Mouse (Mus musculus) heart, postnatal 0 days (tissue): ENCODE measurements around the gene Car10. TPM values are rescaled to one million over a fixed set of nuclear protein-coding genes. Genes with fewer than 3 reads are reported as not detected.

Source experiments
- ATAC-seq: fragments of 200-750 bp; cut with Nextera tagmentation; 2 replicates; pipeline ENCODE4 v1.8.0; 2017; ENCODE audit warnings: low read depth, moderate number of reproducible peaks, moderate library complexity; ENCODE audit not compliant: insufficient read depth
- DNase-seq: peaks from one replicate; pipeline ENCODE4 v3.0.0-alpha.2; 2016; ENCODE audit warnings: low spot score
- H3K27ac ChIP-seq: fragments of 300-500 bp; sonication (generic); 2 replicates; pipeline ENCODE4 v1.5.1; 2014; ENCODE audit warnings: low read depth, mild to moderate bottlenecking
- H3K27me3 ChIP-seq: fragments of 300-500 bp; sonication (generic); 2 replicates; pipeline ENCODE4 v1.6.1; 2014; ENCODE audit warnings: low read length, mixed read lengths; ENCODE audit not compliant: control insufficient read depth, insufficient read depth
- H3K36me3 ChIP-seq: fragments of 300-500 bp; sonication (generic); replicated peaks from 2 replicates; pipeline ENCODE4 v1.6.1; 2014; ENCODE audit warnings: low read length, mixed read lengths; ENCODE audit not compliant: control insufficient read depth, insufficient read depth
- H3K4me1 ChIP-seq: fragments of 300-500 bp; sonication (generic); 2 replicates; pipeline ENCODE4 v1.6.1; 2014; ENCODE audit warnings: antibody characterized with exemption; ENCODE audit not compliant: control insufficient read depth, insufficient read depth
- H3K4me2 ChIP-seq: fragments of 300-500 bp; sonication (generic); 2 replicates; pipeline ENCODE4 v1.6.1; 2014; ENCODE audit warnings: low read depth, mild to moderate bottlenecking, low read length, moderate library complexity
- H3K4me3 ChIP-seq: fragments of 300-500 bp; sonication (generic); 2 replicates; pipeline ENCODE4 v1.5.1; 2014; ENCODE audit warnings: low read depth, low read length
- H3K9ac ChIP-seq: fragments of 300-500 bp; sonication (generic); replicated peaks from 2 replicates; pipeline ENCODE4 v1.6.1; 2014; ENCODE audit warnings: low read depth, low read length, mixed read lengths
- H3K9me3 ChIP-seq: fragments of 300-500 bp; sonication (generic); replicated peaks from 2 replicates; pipeline ENCODE4 v1.6.1; 2016; ENCODE audit warnings: low read length; ENCODE audit not compliant: control insufficient read depth
- CTCF ChIP-seq: IDR thresholded peaks from 2 replicates; pipeline ENCODE4 v1.5.1; 2016; ENCODE audit warnings: antibody characterized with exemption, control low read depth, low read depth
- EP300 ChIP-seq: IDR thresholded peaks from 2 replicates; pipeline ENCODE4 v1.6.1; 2016; ENCODE audit warnings: antibody characterized with exemption, low read depth
- WGBS: fragments of 180-500 bp; shearing (Covaris S2); extraction: QIAGEN DNeasy Blood & Tissue Kit; methylation state at CpG from one replicate; pipeline ENCODE4 v1.1.7; 2014; 5-methylcytosine and 5-hydroxymethylcytosine counted together
- polyA plus RNA-seq: library from polyadenylated mRNA; unstranded; fragments of >200 nt; fragmentation: Nextera tagmentation; extraction: Ambion mirVana; gene quantifications from 2 replicates; pipeline ENCODE4 v1.2.1, GENCODE M21; 2015
- total RNA-seq: library from RNA; depleted of rRNA; stranded (reverse); fragments of >200 nt; gene quantifications from 2 replicates; pipeline ENCODE4 v1.2.3, GENCODE M21; 2014; ENCODE audit warnings: low replicate concordance

Gene Car10
- total and polyA plus RNA-seq, 2 experiments from 2014 or later, result not detected

- Histone ChIP-seq H3K27ac (no peak overlapping the region), H3K27me3 (peaks cover 40% of the 10 kb centered on the region), H3K4me1 (no peaks in the 10 kb centered on the region), H3K4me2 (no peak overlapping the region), H3K9ac (no peak overlapping the region), H3K4me3 (no peak overlapping the region), H3K9me3 (no peaks in the 10 kb centered on the region), H3K36me3 (no peaks in the 10 kb centered on the region)
- TF ChIP-seq CTCF (no peak), EP300 (no peak)
- ATAC-seq (no peak), DNase-seq (no peak)
- WGBS, result 77% methylated on average over 9 of the region's 9 CpGs
These were observed 4.5 kb downstream of the Car10 start for GRCm38 (mm10) chr11:93102321-93102720.

GRCm38 (mm10) chr11:93103101-93103815, 5.4 kb downstream of the Car10 start:
- 45% methylated on average over 3 of the region's 3 CpGs for WGBS
- no peaks in the 10 kb centered on the region for H3K4me1 ChIP-seq
- no peak overlapping the region for H3K4me3 ChIP-seq
- H3K27me3 ChIP-seq, result peaks cover 30% of the 10 kb centered on the region
- no peak overlapping the region for H3K27ac ChIP-seq
- H3K9ac ChIP-seq, result no peak overlapping the region
- ATAC-seq (no peak), DNase-seq (no peak)
- TF ChIP-seq EP300 (no peak), CTCF (no peak)
- H3K36me3 ChIP-seq, result no peaks in the 10 kb centered on the region
- H3K4me2 ChIP-seq, result no peak overlapping the region
- no peaks in the 10 kb centered on the region for H3K9me3 ChIP-seq

GRCm38 (mm10) chr11:93109451-93109850, 11.6 kb downstream of the Car10 start:
- Histone ChIP-seq H3K27me3 (no peaks in the 10 kb centered on the region), H3K27ac (no peak overlapping the region), H3K4me2 (no peak overlapping the region), H3K9me3 (no peaks in the 10 kb centered on the region), H3K4me1 (no peaks in the 10 kb centered on the region), H3K4me3 (no peak overlapping the region), H3K36me3 (no peaks in the 10 kb centered on the region), H3K9ac (no peak overlapping the region)
- ATAC-seq (no peak), DNase-seq (no peak)
- 47% methylated on average over 1 of the region's 1 CpGs for WGBS
- TF ChIP-seq EP300 (no peak), CTCF (no peak)

- 61% methylated on average over 10 of the region's 10 CpGs for WGBS
- DNase-seq (no peak), ATAC-seq (no peak)
- Histone ChIP-seq H3K4me1 (no peaks in the 10 kb centered on the region), H3K27ac (no peak overlapping the region), H3K9ac (no peak overlapping the region), H3K4me2 (no peak overlapping the region), H3K4me3 (no peak overlapping the region), H3K36me3 (no peaks in the 10 kb centered on the region), H3K9me3 (no peaks in the 10 kb centered on the region), H3K27me3 (no peaks in the 10 kb centered on the region)
- no peak for TF ChIP-seq CTCF
- TF ChIP-seq EP300, result no peak
These were observed 23.1 kb downstream of the Car10 start for GRCm38 (mm10) chr11:93120766-93121415.

GRCm38 (mm10) chr11:93123691-93124090, 25.9 kb downstream of the Car10 start:
- Histone ChIP-seq H3K9ac (no peak overlapping the region), H3K36me3 (no peaks in the 10 kb centered on the region), H3K27ac (no peak overlapping the region), H3K4me2 (no peak overlapping the region), H3K9me3 (no peaks in the 10 kb centered on the region), H3K4me3 (no peak overlapping the region), H3K4me1 (no peaks in the 10 kb centered on the region), H3K27me3 (no peaks in the 10 kb centered on the region)
- DNase-seq (no peak), ATAC-seq (no peak)
- WGBS, result 56% methylated on average over 4 of the region's 4 CpGs
- TF ChIP-seq CTCF, result no peak
- no peak for TF ChIP-seq EP300
